Mouse (Mus musculus): ENCODE measurements around the gene Sypl2. TPM values are rescaled to one million over a fixed set of nuclear protein-coding genes. Genes with fewer than 3 reads are reported as not detected.

Gene Sypl2
- polyA plus RNA-seq, 1 experiment from 2014 or later: 0.28 TPM

GRCm38 (mm10) chr3:108185460-108186097 is 40.9 kb downstream of the Sypl2 start:
- H3K9ac ChIP-seq (ENCODE audit: low read depth, low read length): peak overlapping the region; percentile 77
- peaks cover 19% of the 10 kb centered on the region for H3K4me1 ChIP-seq (ENCODE audit: control insufficient read depth, insufficient read depth, low read length)
- peak overlapping the region; percentile 93 for H3K4me2 ChIP-seq (ENCODE audit: low read depth, low read length)
- 2% methylated on average over 16 of the region's 16 CpGs for WGBS
- H3K27me3 ChIP-seq (replicated peaks; ENCODE audit: control insufficient read depth, insufficient read depth, low read length): no peaks in the 10 kb centered on the region
- peak overlapping the region; percentile 75 for H3K4me3 ChIP-seq (ENCODE audit: low read length)
- H3K36me3 ChIP-seq (ENCODE audit: control insufficient read depth, insufficient read depth, low read length): no peaks in the 10 kb centered on the region
- no peak overlapping the region for H3K27ac ChIP-seq (ENCODE audit: low read length)
- no peaks in the 10 kb centered on the region for H3K9me3 ChIP-seq (ENCODE audit: control insufficient read depth, low read length)
- peak; percentile 64 for ATAC-seq

- H3K27ac ChIP-seq (ENCODE audit: low read length): no peak overlapping the region
- no peak overlapping the region for H3K4me2 ChIP-seq (ENCODE audit: low read depth, low read length)
- ATAC-seq: no peak
- H3K4me3 ChIP-seq (ENCODE audit: low read length): no peak overlapping the region
- no peaks in the 10 kb centered on the region for H3K36me3 ChIP-seq (ENCODE audit: control insufficient read depth, insufficient read depth, low read length)
- no peaks in the 10 kb centered on the region for H3K27me3 ChIP-seq (replicated peaks; ENCODE audit: control insufficient read depth, insufficient read depth, low read length)
- WGBS: 82% methylated on average over 3 of the region's 3 CpGs
- no peak overlapping the region for H3K9ac ChIP-seq (ENCODE audit: low read depth, low read length)
- no peaks in the 10 kb centered on the region for H3K9me3 ChIP-seq (ENCODE audit: control insufficient read depth, low read length)
- peaks cover 13% of the 10 kb centered on the region for H3K4me1 ChIP-seq (ENCODE audit: control insufficient read depth, insufficient read depth, low read length)
Measured at GRCm38 (mm10) chr3:108184742-108185141, 41.7 kb downstream of the Sypl2 start.

GRCm38 (mm10) chr3:108180514-108180913 is 45.9 kb downstream of the Sypl2 start:
- WGBS: 51% methylated on average over 2 of the region's 2 CpGs
- Histone ChIP-seq H3K9me3 (ENCODE audit: control insufficient read depth, low read length) (no peaks in the 10 kb centered on the region), H3K36me3 (ENCODE audit: control insufficient read depth, insufficient read depth, low read length) (no peaks in the 10 kb centered on the region), H3K9ac (ENCODE audit: low read depth, low read length) (no peak overlapping the region), H3K4me1 (ENCODE audit: control insufficient read depth, insufficient read depth, low read length) (peaks cover 7% of the 10 kb centered on the region; the same call in 1 of the 2 replicates), H3K27ac (ENCODE audit: low read length) (no peak overlapping the region), H3K4me2 (ENCODE audit: low read depth, low read length) (no peak overlapping the region), H3K4me3 (ENCODE audit: low read length) (no peak overlapping the region), H3K27me3 (replicated peaks; ENCODE audit: control insufficient read depth, insufficient read depth, low read length) (no peaks in the 10 kb centered on the region)
- no peak for ATAC-seq

- Histone ChIP-seq H3K36me3 (ENCODE audit: control insufficient read depth, insufficient read depth, low read length) (no peaks in the 10 kb centered on the region), H3K27ac (ENCODE audit: low read length) (0 out of 2 replicates have a peak overlapping the region, but pooled peaks have one; percentile 45), H3K27me3 (replicated peaks; ENCODE audit: control insufficient read depth, insufficient read depth, low read length) (no peaks in the 10 kb centered on the region), H3K4me3 (ENCODE audit: low read length) (no peak overlapping the region), H3K4me2 (ENCODE audit: low read depth, low read length) (no peak overlapping the region), H3K9ac (ENCODE audit: low read depth, low read length) (no peak overlapping the region), H3K4me1 (ENCODE audit: control insufficient read depth, insufficient read depth, low read length) (peaks cover 11% of the 10 kb centered on the region), H3K9me3 (ENCODE audit: control insufficient read depth, low read length) (no peaks in the 10 kb centered on the region)
- WGBS: 52% methylated on average over 7 of the region's 7 CpGs
- peak; percentile 66 for ATAC-seq
Measured at GRCm38 (mm10) chr3:108178756-108179715, 47.4 kb downstream of the Sypl2 start.

DNA sequence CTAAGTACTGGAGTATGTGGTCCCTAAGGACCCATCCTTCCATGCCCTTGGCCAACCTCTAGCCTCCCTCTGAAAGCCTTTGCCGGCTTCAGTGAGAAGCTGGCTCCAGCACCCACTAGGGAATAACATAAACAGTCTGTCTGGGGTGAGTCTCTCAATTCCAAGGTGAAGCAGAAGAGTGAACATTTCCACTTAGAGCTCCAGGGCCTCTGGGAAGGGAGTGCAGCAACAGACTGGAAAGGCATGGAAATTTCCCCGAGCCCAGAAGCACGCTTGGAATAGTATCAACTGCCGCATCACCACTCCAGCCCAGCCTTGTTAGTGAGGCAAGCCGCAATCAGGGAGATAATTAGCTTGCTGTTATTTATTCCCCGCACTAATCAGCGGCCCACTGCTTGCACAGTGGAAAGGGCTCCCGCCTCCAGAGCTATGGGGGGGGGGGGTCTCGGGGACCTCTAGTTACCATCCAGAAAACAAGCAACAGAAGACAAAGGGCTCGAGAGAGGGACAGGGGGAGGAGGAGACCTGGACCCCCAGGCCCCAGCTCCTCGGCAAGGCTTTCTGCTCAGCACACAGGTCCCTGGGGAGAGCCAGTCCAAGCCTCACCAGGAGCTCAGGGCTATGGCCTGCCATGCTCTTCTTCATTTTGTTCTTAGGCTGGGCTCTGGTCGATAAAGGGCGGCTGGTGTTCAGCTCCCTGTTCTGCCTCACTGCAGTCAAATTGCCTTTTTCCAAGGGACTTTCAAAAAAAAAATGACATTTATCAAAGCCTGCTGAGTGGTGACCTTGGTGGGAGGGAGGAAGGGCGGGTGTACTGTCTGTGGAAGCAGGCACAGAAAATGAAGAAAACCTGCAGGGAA is 51.5 kb downstream of the Sypl2 start:
- Histone ChIP-seq H3K4me3 (ENCODE audit: low read length) (no peak overlapping the region), H3K27ac (ENCODE audit: low read length) (no peak overlapping the region), H3K9ac (ENCODE audit: low read depth, low read length) (0 out of 2 replicates have a peak overlapping the region, but pooled peaks have one; percentile 17), H3K4me1 (ENCODE audit: control insufficient read depth, insufficient read depth, low read length) (peaks cover 11% of the 10 kb centered on the region), H3K4me2 (ENCODE audit: low read depth, low read length) (peak overlapping the region; percentile 7; the same call in 1 of the 2 replicates), H3K36me3 (ENCODE audit: control insufficient read depth, insufficient read depth, low read length) (no peaks in the 10 kb centered on the region), H3K27me3 (replicated peaks; ENCODE audit: control insufficient read depth, insufficient read depth, low read length) (no peaks in the 10 kb centered on the region), H3K9me3 (ENCODE audit: control insufficient read depth, low read length) (no peaks in the 10 kb centered on the region)
- ATAC-seq: peak; percentile 36
- 28% methylated on average over 14 of the region's 14 CpGs for WGBS

DNA sequence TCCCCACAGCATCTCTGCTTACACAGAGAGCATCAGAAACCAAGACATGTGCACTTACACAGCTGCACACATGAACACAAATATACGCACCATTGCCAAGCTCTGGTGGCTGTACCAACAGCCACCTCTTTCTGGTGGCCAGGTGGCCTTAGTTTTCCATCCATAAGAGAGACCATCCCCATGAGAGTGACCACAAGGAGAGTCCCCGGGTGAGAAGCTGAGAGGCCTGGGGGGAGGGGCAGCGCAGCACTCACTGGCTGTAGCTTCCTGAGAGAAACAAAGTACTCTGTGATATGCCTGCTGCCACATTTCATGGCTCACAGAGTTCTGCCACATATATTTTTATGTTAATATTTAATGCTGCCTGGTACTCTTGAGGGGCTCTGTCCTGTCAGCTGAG is 57.2 kb downstream of the Sypl2 start:
- peaks cover 16% of the 10 kb centered on the region for H3K4me1 ChIP-seq (ENCODE audit: control insufficient read depth, insufficient read depth, low read length)
- H3K4me3 ChIP-seq (ENCODE audit: low read length): no peak overlapping the region
- no peaks in the 10 kb centered on the region for H3K9me3 ChIP-seq (ENCODE audit: control insufficient read depth, low read length)
- no peak overlapping the region for H3K4me2 ChIP-seq (ENCODE audit: low read depth, low read length)
- H3K36me3 ChIP-seq (ENCODE audit: control insufficient read depth, insufficient read depth, low read length): no peaks in the 10 kb centered on the region
- no peak overlapping the region for H3K9ac ChIP-seq (ENCODE audit: low read depth, low read length)
- ATAC-seq: no peak
- 52% methylated on average over 3 of the region's 3 CpGs for WGBS
- no peaks in the 10 kb centered on the region for H3K27me3 ChIP-seq (replicated peaks; ENCODE audit: control insufficient read depth, insufficient read depth, low read length)
- H3K27ac ChIP-seq (ENCODE audit: low read length): no peak overlapping the region

DNA sequence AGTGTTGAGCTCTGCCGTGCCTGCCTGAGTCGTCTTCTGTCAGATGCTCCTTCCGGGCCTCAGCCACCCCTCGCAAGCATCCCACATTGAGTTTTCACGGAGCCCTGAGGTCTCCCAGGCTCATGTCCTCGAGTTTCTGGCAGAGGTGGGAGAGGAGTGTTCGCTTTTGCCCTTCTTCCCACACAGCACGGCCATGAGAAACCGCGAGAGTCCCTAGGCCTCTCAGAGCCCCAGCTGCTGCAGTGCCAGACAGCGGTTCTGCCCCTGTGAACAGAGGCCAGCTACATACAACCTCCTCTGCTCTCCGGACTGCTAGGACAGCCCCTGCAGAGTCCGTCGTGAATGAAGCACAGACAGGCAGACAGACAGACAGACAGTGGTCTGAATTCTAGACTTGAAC is 58.9 kb downstream of the Sypl2 start:
- H3K9ac ChIP-seq (ENCODE audit: low read depth, low read length): 0 out of 2 replicates have a peak overlapping the region, but pooled peaks have one; percentile 40
- H3K4me1 ChIP-seq (ENCODE audit: control insufficient read depth, insufficient read depth, low read length): peaks cover 16% of the 10 kb centered on the region
- H3K4me2 ChIP-seq (ENCODE audit: low read depth, low read length): no peak overlapping the region
- no peak for ATAC-seq
- no peaks in the 10 kb centered on the region for H3K9me3 ChIP-seq (ENCODE audit: control insufficient read depth, low read length)
- no peak overlapping the region for H3K4me3 ChIP-seq (ENCODE audit: low read length)
- H3K27ac ChIP-seq (ENCODE audit: low read length): no peak overlapping the region
- WGBS: 57% methylated on average over 14 of the region's 14 CpGs
- no peaks in the 10 kb centered on the region for H3K36me3 ChIP-seq (ENCODE audit: control insufficient read depth, insufficient read depth, low read length)
- no peaks in the 10 kb centered on the region for H3K27me3 ChIP-seq (replicated peaks; ENCODE audit: control insufficient read depth, insufficient read depth, low read length)

DNA sequence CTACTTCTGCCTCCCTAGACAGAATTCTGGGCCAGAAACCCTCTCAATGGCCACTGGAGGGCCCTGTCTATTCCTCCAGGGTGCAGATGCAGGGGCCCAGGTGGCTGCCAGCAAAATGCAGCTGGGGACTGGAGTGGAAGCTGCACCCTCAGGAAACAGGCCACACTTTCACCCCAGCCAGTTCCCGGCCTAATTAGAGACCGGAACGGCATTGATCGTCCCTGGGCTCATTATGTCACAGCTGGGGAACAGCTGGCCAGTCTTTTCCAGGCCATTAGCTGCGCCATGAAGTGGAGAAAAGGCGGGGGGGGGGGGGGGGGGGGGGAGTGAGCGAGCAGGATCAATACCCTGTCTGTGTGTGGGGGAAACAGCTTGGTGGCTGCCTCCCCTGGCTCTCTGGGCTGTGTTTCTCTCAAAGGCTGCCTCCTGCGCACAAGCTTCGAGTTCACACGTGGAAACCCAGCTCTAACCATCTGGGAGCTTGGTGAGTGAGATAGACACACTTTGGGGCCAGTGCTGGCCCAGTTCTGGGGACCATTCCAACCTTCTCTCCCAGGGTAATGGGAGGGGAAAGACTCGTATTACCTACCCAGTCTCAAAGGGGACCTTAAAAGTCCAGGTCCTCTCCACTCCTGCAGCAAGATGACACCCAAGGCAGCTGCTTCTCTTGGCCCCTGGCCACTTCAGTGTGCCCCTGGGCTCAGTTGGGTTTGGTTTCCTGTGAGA is 59.8 kb downstream of the Sypl2 start:
- no peak overlapping the region for H3K4me2 ChIP-seq (ENCODE audit: low read depth, low read length)
- no peak overlapping the region for H3K4me3 ChIP-seq (ENCODE audit: low read length)
- no peaks in the 10 kb centered on the region for H3K27me3 ChIP-seq (replicated peaks; ENCODE audit: control insufficient read depth, insufficient read depth, low read length)
- H3K9ac ChIP-seq (ENCODE audit: low read depth, low read length): no peak overlapping the region
- H3K36me3 ChIP-seq (ENCODE audit: control insufficient read depth, insufficient read depth, low read length): no peaks in the 10 kb centered on the region
- peak; percentile 45; the same call in 1 of the 2 replicates for ATAC-seq
- 42% methylated on average over 9 of the region's 11 CpGs for WGBS
- no peak overlapping the region for H3K27ac ChIP-seq (ENCODE audit: low read length)
- H3K4me1 ChIP-seq (ENCODE audit: control insufficient read depth, insufficient read depth, low read length): peaks cover 16% of the 10 kb centered on the region
- no peaks in the 10 kb centered on the region for H3K9me3 ChIP-seq (ENCODE audit: control insufficient read depth, low read length)
